Mouse (Mus musculus) embryonic facial prominence, embryonic 13.5 days (tissue): ENCODE data around the gene C2cd5. TPM values are rescaled to one million over a fixed set of nuclear protein-coding genes. Genes with fewer than 3 reads are reported as not detected.

Source experiments
- ATAC-seq: fragments of 200-750 bp; cut with Nextera tagmentation; 2 replicates; pipeline ENCODE4 v1.8.0; 2017; ENCODE audit warnings: low read depth; ENCODE audit not compliant: insufficient number of reproducible peaks, insufficient read depth, low FRiP score, low TSS enrichment
- H3K27ac ChIP-seq: fragments of 300-500 bp; sonication (generic); 2 replicates; pipeline ENCODE4 v1.5.1; 2015; ENCODE audit warnings: moderate library complexity, mild to moderate bottlenecking, inconsistent platforms
- H3K27me3 ChIP-seq: fragments of 300-500 bp; sonication (generic); 2 replicates; pipeline ENCODE4 v1.6.1; 2015; ENCODE audit warnings: mild to moderate bottlenecking, inconsistent platforms
- H3K36me3 ChIP-seq: fragments of 300-500 bp; sonication (generic); 2 replicates; pipeline ENCODE4 v1.6.1; 2015; ENCODE audit warnings: mild to moderate bottlenecking, inconsistent platforms
- H3K4me1 ChIP-seq: fragments of 300-500 bp; sonication (generic); 2 replicates; pipeline ENCODE4 v1.6.1; 2015; ENCODE audit warnings: inconsistent platforms
- H3K4me2 ChIP-seq: fragments of 300-500 bp; sonication (generic); 2 replicates; pipeline ENCODE4 v1.6.1; 2015; ENCODE audit warnings: moderate library complexity, mild to moderate bottlenecking, inconsistent platforms
- H3K4me3 ChIP-seq: fragments of 300-500 bp; sonication (generic); 2 replicates; pipeline ENCODE4 v1.5.1; 2015; ENCODE audit warnings: mild to moderate bottlenecking, inconsistent platforms
- H3K9ac ChIP-seq: fragments of 300-500 bp; sonication (generic); 2 replicates; pipeline ENCODE4 v1.6.1; 2015; ENCODE audit warnings: mild to moderate bottlenecking, inconsistent platforms
- H3K9me3 ChIP-seq: fragments of 300-500 bp; sonication (generic); 2 replicates; pipeline ENCODE4 v1.6.1; 2016; ENCODE audit warnings: inconsistent platforms
- WGBS: fragments of 180-500 bp; shearing (Covaris S2); methylation state at CpG from one replicate; pipeline ENCODE4 v1.1.7; 2015; ENCODE audit warnings: mixed read lengths; 5-methylcytosine and 5-hydroxymethylcytosine counted together
- polyA plus RNA-seq: library from polyadenylated mRNA; unstranded; fragments of >200 nt; fragmentation: Nextera tagmentation; extraction: Ambion mirVana; gene quantifications from 2 replicates; pipeline ENCODE4 v1.2.1, GENCODE M21; 2015

C2cd5 gene
- polyA plus RNA-seq, 1 experiment from 2014 or later = 35.7 TPM

GRCm38 (mm10) chr6:143047538-143048258, 52.2 kb downstream of the C2cd5 start:
- ATAC-seq = no peak
- WGBS = 83% methylated on average over 15 of the region's 15 CpGs
- Histone ChIP-seq H3K4me2 (no peak overlapping the region), H3K9ac (no peak overlapping the region), H3K36me3 (peaks cover 57% of the 10 kb centered on the region), H3K27me3 (no peaks in the 10 kb centered on the region), H3K4me1 (no peaks in the 10 kb centered on the region), H3K9me3 (no peaks in the 10 kb centered on the region), H3K4me3 (no peak overlapping the region), H3K27ac (no peak overlapping the region)

GRCm38 (mm10) chr6:143041578-143041977, 58.4 kb downstream of the C2cd5 start:
- ATAC-seq = no peak
- H3K4me1 ChIP-seq = no peaks in the 10 kb centered on the region
- no peak overlapping the region for H3K27ac ChIP-seq
- H3K27me3 ChIP-seq = no peaks in the 10 kb centered on the region
- peaks cover 71% of the 10 kb centered on the region for H3K36me3 ChIP-seq
- no peak overlapping the region for H3K9ac ChIP-seq
- H3K9me3 ChIP-seq = no peaks in the 10 kb centered on the region
- no peak overlapping the region for H3K4me3 ChIP-seq
- H3K4me2 ChIP-seq = no peak overlapping the region
- 79% methylated on average over 6 of the region's 6 CpGs for WGBS

- 59% methylated on average over 4 of the region's 4 CpGs for WGBS
Observed at GRCm38 (mm10) chr6:143035261-143035660, 64.7 kb downstream of the C2cd5 start.

GRCm38 (mm10) chr6:143034503-143034902, 65.4 kb downstream of the C2cd5 start:
- Histone ChIP-seq H3K36me3 (peaks cover 88% of the 10 kb centered on the region), H3K27ac (no peak overlapping the region), H3K4me3 (no peak overlapping the region), H3K27me3 (no peaks in the 10 kb centered on the region), H3K4me1 (no peaks in the 10 kb centered on the region), H3K4me2 (no peak overlapping the region), H3K9me3 (no peaks in the 10 kb centered on the region), H3K9ac (no peak overlapping the region)
- ATAC-seq = no peak
- WGBS = 82% methylated on average over 2 of the region's 2 CpGs

More at GRCm38 (mm10) chr6:143035261-143035660, 64.7 kb downstream of the C2cd5 start:
- Histone ChIP-seq H3K4me2 (no peak overlapping the region), H3K27ac (no peak overlapping the region), H3K9ac (no peak overlapping the region), H3K9me3 (no peaks in the 10 kb centered on the region), H3K4me3 (no peak overlapping the region), H3K27me3 (no peaks in the 10 kb centered on the region), H3K4me1 (no peaks in the 10 kb centered on the region), H3K36me3 (peaks cover 87% of the 10 kb centered on the region)
- ATAC-seq = no peak

GRCm38 (mm10) chr6:143030521-143030920, 69.4 kb downstream of the C2cd5 start:
- no peak for ATAC-seq
- no peaks in the 10 kb centered on the region for H3K4me1 ChIP-seq
- no peak overlapping the region for H3K4me3 ChIP-seq
- H3K27ac ChIP-seq = no peak overlapping the region
- H3K4me2 ChIP-seq = no peak overlapping the region
- no peaks in the 10 kb centered on the region for H3K9me3 ChIP-seq
- no peak overlapping the region for H3K9ac ChIP-seq
- no peaks in the 10 kb centered on the region for H3K27me3 ChIP-seq
- peaks cover 83% of the 10 kb centered on the region for H3K36me3 ChIP-seq
- WGBS = 95% methylated on average over 5 of the region's 5 CpGs

- no peak for ATAC-seq
- WGBS = 91% methylated on average over 4 of the region's 4 CpGs
- Histone ChIP-seq H3K4me1 (no peaks in the 10 kb centered on the region), H3K4me3 (no peak overlapping the region), H3K27ac (no peak overlapping the region), H3K4me2 (no peak overlapping the region), H3K36me3 (peaks cover 67% of the 10 kb centered on the region), H3K9ac (no peak overlapping the region), H3K27me3 (no peaks in the 10 kb centered on the region), H3K9me3 (no peaks in the 10 kb centered on the region)
Observed at GRCm38 (mm10) chr6:143027896-143028295, 72.0 kb downstream of the C2cd5 start.

GRCm38 (mm10) chr6:143027402-143027801, 72.5 kb downstream of the C2cd5 start:
- Histone ChIP-seq H3K4me2 (no peak overlapping the region), H3K4me3 (no peak overlapping the region)
- no peak for ATAC-seq

GRCm38 (mm10) chr6:143023691-143024090, 76.2 kb downstream of the C2cd5 start:
- no peak for ATAC-seq
- Histone ChIP-seq H3K36me3 (peaks cover 42% of the 10 kb centered on the region), H3K9me3 (no peaks in the 10 kb centered on the region), H3K9ac (no peak overlapping the region), H3K4me2 (no peak overlapping the region), H3K4me3 (no peak overlapping the region), H3K27ac (no peak overlapping the region), H3K27me3 (no peaks in the 10 kb centered on the region), H3K4me1 (no peaks in the 10 kb centered on the region)
- WGBS = 75% methylated on average over 6 of the region's 6 CpGs

More at GRCm38 (mm10) chr6:143027402-143027801, 72.5 kb downstream of the C2cd5 start:
- 85% methylated on average over 10 of the region's 10 CpGs for WGBS
- H3K36me3 ChIP-seq = peaks cover 62% of the 10 kb centered on the region
- H3K9me3 ChIP-seq = no peaks in the 10 kb centered on the region
- H3K4me1 ChIP-seq = no peaks in the 10 kb centered on the region
- no peak overlapping the region for H3K27ac ChIP-seq
- no peak overlapping the region for H3K9ac ChIP-seq
- H3K27me3 ChIP-seq = no peaks in the 10 kb centered on the region

GRCm38 (mm10) chr6:143021756-143022155, 78.2 kb downstream of the C2cd5 start:
- 84% methylated on average over 8 of the region's 8 CpGs for WGBS

GRCm38 (mm10) chr6:143020647-143021046, 79.3 kb downstream of the C2cd5 start:
- WGBS = 70% methylated on average over 5 of the region's 5 CpGs
- Histone ChIP-seq H3K4me1 (no peaks in the 10 kb centered on the region), H3K27me3 (no peaks in the 10 kb centered on the region), H3K9ac (no peak overlapping the region), H3K27ac (no peak overlapping the region), H3K4me2 (no peak overlapping the region), H3K9me3 (no peaks in the 10 kb centered on the region), H3K4me3 (no peak overlapping the region), H3K36me3 (peaks cover 32% of the 10 kb centered on the region)
- no peak for ATAC-seq

More at GRCm38 (mm10) chr6:143021756-143022155, 78.2 kb downstream of the C2cd5 start:
- ATAC-seq = no peak
- H3K36me3 ChIP-seq = peaks cover 33% of the 10 kb centered on the region
- no peaks in the 10 kb centered on the region for H3K9me3 ChIP-seq
- no peaks in the 10 kb centered on the region for H3K27me3 ChIP-seq
- H3K27ac ChIP-seq = no peak overlapping the region
- no peak overlapping the region for H3K4me3 ChIP-seq
- no peak overlapping the region for H3K9ac ChIP-seq
- H3K4me2 ChIP-seq = no peak overlapping the region
- no peaks in the 10 kb centered on the region for H3K4me1 ChIP-seq

- no peak for ATAC-seq
- WGBS = 93% methylated on average over 4 of the region's 4 CpGs
Observed at GRCm38 (mm10) chr6:143020146-143020545, 79.8 kb downstream of the C2cd5 start.

GRCm38 (mm10) chr6:143012513-143013215, 87.3 kb downstream of the C2cd5 start:
- no peak overlapping the region for H3K27ac ChIP-seq
- no peaks in the 10 kb centered on the region for H3K27me3 ChIP-seq
- no peaks in the 10 kb centered on the region for H3K4me1 ChIP-seq
- peaks cover 43% of the 10 kb centered on the region for H3K36me3 ChIP-seq
- 95% methylated on average over 15 of the region's 15 CpGs for WGBS
- no peak overlapping the region for H3K4me3 ChIP-seq
- no peak overlapping the region for H3K9ac ChIP-seq
- no peak overlapping the region for H3K4me2 ChIP-seq
- no peak for ATAC-seq
- no peaks in the 10 kb centered on the region for H3K9me3 ChIP-seq

More at GRCm38 (mm10) chr6:143020146-143020545, 79.8 kb downstream of the C2cd5 start:
- Histone ChIP-seq H3K4me1 (no peaks in the 10 kb centered on the region), H3K9ac (no peak overlapping the region), H3K27me3 (no peaks in the 10 kb centered on the region), H3K4me3 (no peak overlapping the region), H3K27ac (no peak overlapping the region), H3K36me3 (peaks cover 29% of the 10 kb centered on the region), H3K9me3 (no peaks in the 10 kb centered on the region), H3K4me2 (no peak overlapping the region)
